Mouse (Mus musculus) spleen, adult 2 months (tissue): ENCODE results near the gene Tubb2a. TPM values are rescaled to one million over a fixed set of nuclear protein-coding genes. Genes with fewer than 3 reads are reported as not detected.

Experiments
- DNase-seq, 2 experiments: peaks; one replicate each; pipeline versions ENCODE4 v3.0.0 to v3.0.0-alpha.2; 2012 to 2021; ENCODE audit warnings: low spot score in 2 of 2, low read depth in 1 of 2
- H3K27ac ChIP-seq: fragments of 200-500 bp; 2 replicates; pipeline ENCODE4 v1.5.1; 2012; ENCODE audit warnings: low read length, inconsistent platforms; ENCODE audit not compliant: insufficient read depth
- H3K27me3 ChIP-seq: fragments of 200-500 bp; 2 replicates; pipeline ENCODE4 v1.6.1; 2012; ENCODE audit warnings: mild to moderate bottlenecking, moderate library complexity, low read length, inconsistent platforms; ENCODE audit not compliant: control insufficient read depth, insufficient read depth
- H3K36me3 ChIP-seq: fragments of 200-500 bp; 2 replicates; pipeline ENCODE4 v1.6.1; 2012; ENCODE audit warnings: mild to moderate bottlenecking, low read length, inconsistent platforms; ENCODE audit not compliant: control insufficient read depth, insufficient read depth
- H3K4me1 ChIP-seq: fragments of 200-500 bp; 2 replicates; pipeline ENCODE4 v1.6.1; 2011; ENCODE audit warnings: inconsistent platforms; ENCODE audit not compliant: control insufficient read depth, insufficient read depth, insufficient read length
- H3K4me3 ChIP-seq: fragments of 200-500 bp; 2 replicates; pipeline ENCODE4 v1.5.1; 2011; ENCODE audit warnings: mild to moderate bottlenecking, inconsistent platforms; ENCODE audit not compliant: insufficient read depth, insufficient read length; ENCODE audit errors: extremely low read depth
- CTCF ChIP-seq: fragments of 200-500 bp; IDR thresholded peaks from 2 replicates; pipeline ENCODE4 v1.5.1; 2011; ENCODE audit warnings: mild to moderate bottlenecking, inconsistent platforms; ENCODE audit not compliant: insufficient read depth, insufficient read length, insufficient replicate concordance; ENCODE audit errors: extremely low read depth
- POLR2A ChIP-seq: fragments of 200-500 bp; IDR thresholded peaks from 2 replicates; pipeline ENCODE4 v1.6.1; 2011; ENCODE audit warnings: low read depth, low read length, inconsistent platforms
- WGBS: fragments of 180-500 bp; shearing (Covaris S2); methylation state at CpG from one replicate; pipeline ENCODE4 v1.1.7; 2018; 5-methylcytosine and 5-hydroxymethylcytosine counted together
- polyA plus RNA-seq: library from polyadenylated mRNA; depleted of rRNA; stranded (reverse); fragments of >200 nt; gene quantifications from 2 replicates; pipeline ENCODE4 v1.2.3, GENCODE M21; 2012

The Tubb2a gene
- polyA plus RNA-seq, 1 experiment, result 89.5 TPM

DNA sequence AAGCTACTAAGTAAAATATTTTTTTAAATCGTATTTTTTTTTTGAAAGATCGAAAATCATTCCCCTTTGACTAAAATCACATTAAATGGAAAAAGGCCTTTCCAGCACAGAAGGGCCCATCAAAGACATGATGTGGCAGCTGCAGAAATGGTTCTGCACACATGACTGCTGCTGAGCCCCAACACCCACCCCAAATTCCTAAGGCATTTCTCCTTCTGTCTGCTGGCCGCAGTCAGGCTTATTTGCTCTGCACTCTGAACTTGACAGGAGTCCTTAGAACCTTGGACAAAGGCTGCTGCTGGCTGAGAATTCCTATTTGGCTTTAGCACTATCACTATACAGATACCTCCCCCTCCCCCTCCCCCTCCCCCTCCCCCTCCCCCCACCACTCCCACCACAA, 5.0 kb downstream of the Tubb2a start:
- 93% methylated on average over 3 of the region's 3 CpGs for WGBS
- Histone ChIP-seq H3K4me3 (no peak overlapping the region), H3K4me1 (peaks cover 9% of the 10 kb centered on the region; the same call in 1 of the 2 replicates), H3K36me3 (peaks cover 1% of the 10 kb centered on the region; the same call in 1 of the 2 replicates), H3K27ac (no peak overlapping the region), H3K27me3 (no peaks in the 10 kb centered on the region)
- DNase-seq, result no peak
- TF ChIP-seq CTCF (no peak), POLR2A (no peak)

DNA sequence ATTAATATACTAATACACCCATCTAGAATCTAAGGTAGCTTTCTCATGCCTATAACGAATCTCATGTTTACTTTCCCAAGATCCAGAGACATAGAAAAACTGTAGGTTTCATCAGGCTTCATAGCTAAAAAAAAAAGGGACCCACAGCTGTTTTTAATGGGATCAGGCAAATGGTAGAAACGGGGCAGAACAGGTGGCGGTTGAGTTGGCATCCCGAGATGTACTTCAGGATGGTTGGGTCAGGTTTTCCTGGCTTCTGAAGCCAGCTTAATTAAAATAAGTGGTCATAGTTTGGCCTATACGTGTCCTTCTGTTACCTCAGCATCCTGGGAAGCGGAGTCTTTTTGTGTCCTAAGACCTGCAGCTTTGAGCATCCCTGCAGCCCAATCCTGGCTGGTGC, 6.0 kb downstream of the Tubb2a start:
- DNase-seq, result no peak
- TF ChIP-seq POLR2A (no peak), CTCF (no peak)
- H3K27ac ChIP-seq, result no peak overlapping the region
- no peak overlapping the region for H3K4me3 ChIP-seq
- H3K27me3 ChIP-seq, result no peaks in the 10 kb centered on the region
- WGBS, result 94% methylated on average over 6 of the region's 6 CpGs
- peaks cover 5% of the 10 kb centered on the region; the same call in 1 of the 2 replicates for H3K4me1 ChIP-seq
- peaks cover 1% of the 10 kb centered on the region; the same call in 1 of the 2 replicates for H3K36me3 ChIP-seq

- 92% methylated on average over 4 of the region's 4 CpGs for WGBS
- H3K27ac ChIP-seq, result no peak overlapping the region
- no peak for TF ChIP-seq CTCF
- no peak for TF ChIP-seq POLR2A
- no peak for DNase-seq
- H3K4me1 ChIP-seq, result no peaks in the 10 kb centered on the region
- no peaks in the 10 kb centered on the region for H3K27me3 ChIP-seq
- peaks cover 1% of the 10 kb centered on the region for H3K36me3 ChIP-seq
- H3K4me3 ChIP-seq, result no peak overlapping the region
These were observed 7.5 kb downstream of the Tubb2a start for GRCm38 (mm10) chr13:34070296-34070695.

DNA sequence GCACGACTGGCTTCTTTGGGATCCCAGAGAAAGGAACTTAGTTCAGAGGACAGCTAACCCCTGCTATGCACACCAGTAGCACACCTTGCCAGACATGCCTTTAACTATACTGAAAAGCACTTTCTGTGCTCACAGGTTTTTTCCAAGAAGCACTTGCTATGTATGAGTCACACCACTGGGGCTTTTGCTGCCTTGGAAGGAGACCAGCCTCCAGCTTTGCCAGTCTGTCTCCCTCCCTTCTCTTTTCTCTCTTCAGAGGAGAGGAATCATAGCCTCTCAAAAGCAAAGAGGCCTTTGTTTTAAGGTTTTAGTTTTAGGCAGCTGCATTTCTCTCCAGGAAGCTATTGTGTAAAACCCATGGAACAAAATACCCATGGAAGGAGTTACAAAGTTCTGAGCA, 11.5 kb downstream of the Tubb2a start:
- WGBS, result 87% methylated on average over 1 of the region's 1 CpGs
- no peaks in the 10 kb centered on the region for H3K4me1 ChIP-seq
- TF ChIP-seq POLR2A (no peak), CTCF (no peak)
- H3K4me3 ChIP-seq, result no peak overlapping the region
- no peak overlapping the region for H3K27ac ChIP-seq
- DNase-seq, result no peak
- H3K36me3 ChIP-seq, result no peaks in the 10 kb centered on the region; the same call in 1 of the 2 replicates
- H3K27me3 ChIP-seq, result no peaks in the 10 kb centered on the region

DNA sequence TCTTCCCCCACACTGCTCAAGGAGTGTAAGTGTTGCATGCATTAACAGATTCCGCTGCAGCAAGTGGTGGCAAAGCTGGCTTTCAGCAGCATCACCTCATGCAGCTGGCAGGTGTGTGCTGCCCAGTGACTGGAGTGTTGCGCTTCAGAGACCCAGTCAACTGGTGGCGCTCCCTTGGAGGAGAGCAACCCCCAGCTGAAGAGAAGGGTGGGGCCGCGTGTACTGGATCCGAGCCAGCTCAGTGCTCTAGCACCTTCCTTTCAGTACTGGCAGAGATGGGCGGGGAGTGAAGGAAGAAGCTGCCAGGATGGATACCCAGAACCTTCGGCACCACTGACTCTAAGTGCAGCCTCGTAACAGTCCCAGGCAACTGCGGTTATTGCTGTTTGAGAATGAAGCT, 15.3 kb downstream of the Tubb2a start:
- H3K27me3 ChIP-seq, result no peaks in the 10 kb centered on the region
- DNase-seq, result no peak
- H3K36me3 ChIP-seq, result no peaks in the 10 kb centered on the region; the same call in 1 of the 2 replicates
- H3K27ac ChIP-seq, result no peak overlapping the region
- TF ChIP-seq POLR2A, result no peak
- no peak for TF ChIP-seq CTCF
- no peaks in the 10 kb centered on the region for H3K4me1 ChIP-seq
- H3K4me3 ChIP-seq, result no peak overlapping the region
- 90% methylated on average over 10 of the region's 10 CpGs for WGBS

GRCm38 (mm10) chr13:34060061-34060460, 17.7 kb downstream of the Tubb2a start:
- no peak for TF ChIP-seq POLR2A
- TF ChIP-seq CTCF, result no peak
- DNase-seq, result no peak
- H3K27ac ChIP-seq, result no peak overlapping the region
- H3K27me3 ChIP-seq, result no peaks in the 10 kb centered on the region
- H3K36me3 ChIP-seq, result no peaks in the 10 kb centered on the region
- H3K4me1 ChIP-seq, result no peaks in the 10 kb centered on the region
- 92% methylated on average over 9 of the region's 9 CpGs for whole genome bisulfite sequencing
- no peak overlapping the region for H3K4me3 ChIP-seq

DNA sequence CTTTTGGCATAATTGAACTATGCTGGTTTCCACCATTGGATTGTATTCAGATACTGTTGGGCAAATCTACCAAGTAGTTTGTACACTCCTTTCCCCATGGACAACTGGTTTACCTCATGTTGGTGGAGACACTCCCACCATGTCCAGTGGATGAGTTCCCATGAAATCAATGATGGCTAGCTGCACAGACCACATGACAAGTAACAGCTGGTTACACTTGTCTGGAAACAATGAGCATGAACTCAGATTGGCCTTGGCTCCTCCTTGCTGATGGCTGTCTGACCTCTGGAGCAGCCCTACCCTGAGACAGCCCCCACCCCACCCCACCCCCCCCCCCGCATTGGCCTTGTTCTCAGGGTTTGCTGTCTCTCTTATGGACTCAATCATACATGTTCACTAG, 20.6 kb downstream of the Tubb2a start:
- H3K4me1 ChIP-seq, result no peaks in the 10 kb centered on the region
- 82% methylated on average over 1 of the region's 1 CpGs for WGBS
- H3K27ac ChIP-seq, result no peak overlapping the region
- DNase-seq, result no peak
- TF ChIP-seq POLR2A (no peak), CTCF (no peak)
- no peak overlapping the region for H3K4me3 ChIP-seq
- no peaks in the 10 kb centered on the region for H3K36me3 ChIP-seq
- no peaks in the 10 kb centered on the region for H3K27me3 ChIP-seq
